Mouse (Mus musculus): ENCODE results near the gene Actr2.

DNA sequence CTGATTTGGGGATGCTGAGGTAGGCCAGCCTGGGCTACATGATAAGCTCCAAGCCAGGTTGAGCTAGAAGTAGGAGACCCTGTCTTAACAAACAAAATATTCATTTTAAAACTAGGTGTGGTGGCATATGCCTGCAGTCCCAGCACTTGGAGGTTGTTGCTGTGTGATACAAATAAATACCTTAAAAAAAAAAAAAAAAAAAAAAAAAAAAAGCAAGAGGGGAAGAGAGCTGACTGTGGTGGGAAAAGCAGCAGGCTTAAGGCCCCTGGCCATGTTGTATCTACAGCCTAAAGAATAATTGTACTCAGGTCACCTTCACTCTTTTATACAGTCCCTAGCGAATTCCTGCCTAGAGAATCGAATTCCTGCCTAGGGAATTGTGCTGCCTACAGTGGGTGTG, 93.8 kb downstream of the Actr2 start:
- no peak for TF ChIP-seq MAX (IDR thresholded peaks at IDR 0.05)
- TF ChIP-seq CTCF (IDR thresholded peaks at IDR 0.05; ENCODE audit: control insufficient read depth, insufficient read depth, insufficient read length) = no peak
- no peak for TF ChIP-seq MYOD1 (IDR thresholded peaks at IDR 0.05; ENCODE audit: control insufficient read depth, insufficient read length, low read depth)
- TF ChIP-seq FOSL1 (IDR thresholded peaks at IDR 0.05; ENCODE audit: insufficient read depth, low read length, poor library complexity, severe bottlenecking) = no peak
- TF ChIP-seq USF1 (IDR thresholded peaks at IDR 0.05; ENCODE audit: low read depth) = no peak
- TF ChIP-seq MYOG (IDR thresholded peaks at IDR 0.05; ENCODE audit: control insufficient read depth, extremely low read depth, insufficient read length) = no peak
